Mouse (Mus musculus) B cell, adult 67 days (primary cell): ENCODE data around the gene Gucy2c. TPM values are rescaled to one million over a fixed set of nuclear protein-coding genes. Genes with fewer than 3 reads are reported as not detected.

Experiments
- total RNA-seq, 2 experiments: library from RNA; stranded (reverse); gene quantifications; 4 replicates each; pipeline ENCODE4 v1.2.4; 2023

Gene Gucy2c
- under 1 TPM in 1 of 2 experiments, not detected in 1; 0.18 TPM for total RNA-seq

DNA sequence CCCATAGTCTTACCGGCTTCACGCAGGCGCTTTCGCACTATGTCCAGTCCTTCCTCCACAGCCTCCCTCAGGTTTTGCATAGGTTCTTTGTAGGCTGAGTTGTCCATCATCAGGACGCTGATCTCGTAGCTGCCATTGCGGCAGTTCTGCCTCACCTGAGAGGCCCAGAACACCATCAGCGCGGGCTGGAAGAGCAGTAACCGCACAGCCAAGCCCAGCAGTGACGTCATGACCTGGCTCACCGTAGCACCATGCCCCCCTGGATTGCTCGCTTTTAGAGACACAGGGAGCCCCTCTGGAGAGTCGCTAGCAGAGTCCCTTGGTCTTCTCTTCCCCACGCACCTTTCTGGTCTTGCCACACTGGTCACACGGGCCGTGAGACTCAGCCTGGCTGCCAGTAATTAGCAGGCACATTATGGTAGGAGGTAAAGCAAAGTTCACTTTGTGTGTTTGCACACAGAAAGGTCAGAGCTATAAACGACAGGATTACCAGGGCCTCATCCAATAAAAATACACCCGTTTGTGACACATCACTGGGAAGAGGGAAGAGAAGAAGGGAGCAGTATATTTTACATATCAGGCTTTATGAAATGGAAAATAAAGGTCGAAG is at the start of gene Gucy2c:
TSS of gene Gucy2c (minus strand) at position 389 of the 610 bp plus-strand sequence.

DNA sequence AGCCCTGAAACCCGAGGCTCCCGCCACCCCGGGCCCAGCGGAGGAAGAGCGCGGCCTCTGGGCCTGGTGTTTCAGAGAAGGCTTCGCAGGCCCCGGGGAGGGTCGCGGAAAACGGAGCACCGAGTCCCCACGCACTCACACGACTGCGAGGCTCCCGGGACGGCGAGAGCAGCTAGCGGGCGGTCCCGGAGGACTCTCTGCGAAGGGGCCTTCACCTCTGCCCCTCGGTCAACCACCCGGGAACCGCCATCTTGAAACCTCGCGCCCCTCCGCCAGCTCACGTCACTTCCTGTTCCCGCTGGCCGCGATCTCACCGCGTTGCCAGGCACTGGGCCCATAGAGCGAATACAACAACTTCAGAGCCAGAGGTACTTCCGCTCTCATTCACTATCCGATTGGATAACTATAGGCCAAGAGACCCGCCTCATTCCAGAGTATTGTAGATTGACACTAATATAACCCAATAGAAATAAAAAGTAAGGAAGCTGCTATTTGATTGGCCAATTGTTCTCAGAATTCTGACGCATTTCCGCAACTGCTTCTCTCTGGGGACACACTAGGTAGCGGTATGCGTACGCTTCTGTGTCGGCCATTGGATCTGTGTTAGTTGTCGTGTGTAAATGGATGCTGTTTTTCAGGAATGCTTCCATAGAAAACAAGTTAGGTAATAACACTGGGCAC is 46.5 kb upstream of the Gucy2c start, which contains the start of gene Wbp11:
TSS of gene Wbp11 (minus strand) at position 353 of the 681 bp plus-strand sequence.

DNA sequence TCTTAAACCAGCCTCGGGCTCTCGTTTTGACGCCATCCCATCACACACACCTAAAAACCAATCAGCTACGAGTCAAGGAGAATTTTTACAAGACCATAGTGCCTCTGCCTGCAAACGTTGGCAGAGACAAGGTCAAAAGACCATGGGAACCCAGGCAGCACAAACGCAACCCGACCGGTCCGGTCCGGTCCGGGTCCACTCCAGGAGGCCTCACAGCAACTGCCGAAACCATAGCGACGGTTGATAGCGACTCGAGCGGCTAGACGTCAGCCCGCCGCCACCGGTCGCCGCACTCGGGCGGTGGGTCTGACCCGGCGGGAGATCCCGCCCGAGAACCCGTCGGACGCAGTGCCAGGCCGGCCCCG is 45.9 kb upstream of the Gucy2c start, which contains the start of gene BC049715:
TSS of gene BC049715 (plus strand) at position 111 of the 365 bp plus-strand sequence.

DNA sequence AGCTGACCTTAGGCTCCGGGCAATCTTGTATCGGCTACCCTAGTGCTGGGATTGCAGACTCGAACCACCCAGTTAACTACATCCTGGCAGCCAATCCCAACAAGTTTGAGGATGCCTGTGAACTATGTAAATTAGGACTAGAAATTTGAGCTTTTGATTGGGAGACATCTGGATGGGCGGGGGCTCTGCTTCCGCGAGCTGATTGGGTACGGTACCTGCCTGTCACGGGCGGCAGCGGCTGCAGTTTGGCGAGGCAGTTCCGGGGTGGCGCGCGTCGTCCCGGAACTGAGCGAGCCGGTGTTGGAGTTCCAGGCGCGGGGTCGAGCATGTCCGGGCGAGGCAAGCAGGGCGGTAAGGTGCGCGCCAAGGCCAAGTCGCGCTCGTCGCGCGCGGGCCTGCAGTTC is 26.5 kb upstream of the Gucy2c start, which contains the start of gene H2afj:
TSS of gene H2afj (plus strand) at position 231 of the 404 bp plus-strand sequence.

DNA sequence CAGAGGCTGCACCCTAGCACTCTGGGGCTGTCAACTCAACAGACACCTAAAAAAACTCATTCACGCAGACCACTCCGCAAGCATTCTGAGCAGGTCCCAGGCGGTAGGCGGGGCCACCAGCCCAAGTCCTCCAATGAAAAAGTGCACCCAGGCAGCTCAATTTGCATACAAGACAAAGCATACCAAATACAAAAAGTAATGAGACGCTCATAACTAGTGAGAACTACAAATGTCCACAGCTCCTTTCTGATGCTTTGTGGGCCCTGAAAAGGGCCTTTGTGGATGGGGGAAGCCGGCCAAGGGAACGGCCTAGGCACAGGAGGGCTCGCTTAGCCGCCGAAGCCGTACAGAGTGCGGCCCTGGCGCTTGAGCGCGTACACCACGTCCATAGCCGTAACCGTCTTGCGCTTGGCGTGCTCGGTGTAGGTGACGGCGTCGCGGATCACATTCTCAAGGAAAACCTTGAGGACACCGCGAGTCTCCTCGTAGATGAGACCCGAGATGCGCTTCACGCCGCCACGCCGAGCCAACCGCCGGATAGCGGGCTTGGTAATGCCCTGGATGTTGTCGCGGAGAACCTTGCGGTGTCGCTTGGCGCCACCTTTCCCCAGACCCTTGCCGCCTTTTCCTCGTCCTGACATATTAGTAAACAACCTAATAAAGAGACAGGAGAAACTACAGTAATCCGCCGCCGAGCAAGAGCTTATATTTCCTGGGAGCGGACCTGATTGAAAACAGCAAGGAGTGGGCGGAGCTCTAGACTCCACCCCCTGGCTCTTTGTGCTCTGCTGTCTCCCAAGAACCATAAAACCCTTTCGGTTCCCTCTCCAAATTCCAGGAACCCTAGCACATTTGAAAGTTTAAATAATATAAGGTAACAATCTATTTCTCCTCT is 22.4 kb upstream of the Gucy2c start, which contains the start of gene Hist4h4:
TSS of gene Hist4h4 (minus strand) at position 677 of the 895 bp plus-strand sequence.

DNA sequence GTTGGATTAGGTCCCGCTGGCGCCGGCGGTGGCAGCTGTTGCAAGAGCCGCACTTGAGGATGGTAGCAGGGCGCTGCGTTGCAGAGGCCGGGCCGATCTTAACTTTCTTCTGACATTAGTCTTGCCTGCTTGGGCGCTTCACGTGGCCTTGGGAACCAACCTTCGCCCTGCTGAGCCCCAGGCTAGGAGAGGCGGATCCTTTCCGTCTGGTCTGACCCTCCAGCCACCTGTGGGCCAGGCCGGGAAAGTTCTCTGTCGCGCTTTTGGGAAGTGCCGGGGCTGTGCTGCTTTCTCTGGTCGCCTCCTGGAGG is 119.9 kb downstream of the Gucy2c start, which contains the start of gene Plbd1:
TSS of gene Plbd1 (minus strand) at position 223 of the 311 bp plus-strand sequence.

Other genes starting within 250 kb of the Gucy2c start
- 10 to 100 TPM; 72.2 to 81.9 TPM for gene Plbd1, start 119.8 kb downstream of the Gucy2c start, total RNA-seq
- gene Hist4h4, start 22.6 kb upstream of the Gucy2c start, total RNA-seq, result 10 to 100 TPM; 15.8 to 18.8 TPM
- gene H2afj, start 26.5 kb upstream of the Gucy2c start, total RNA-seq, result 10 to 100 TPM; 49.2 to 56.7 TPM
- gene BC049715, start 45.9 kb upstream of the Gucy2c start, total RNA-seq, result 1 to 10 TPM; 2.5 to 4.4 TPM
- gene Wbp11, start 46.5 kb upstream of the Gucy2c start, total RNA-seq, result 100 to 1,000 TPM; 207 to 229 TPM
- gene Smco3, start 53.7 kb upstream of the Gucy2c start, total RNA-seq, result not detected
- under 1 TPM; 0.20 to 0.30 TPM for gene Art4, start 76.0 kb upstream of the Gucy2c start, total RNA-seq
- gene Mgp, start 94.1 kb upstream of the Gucy2c start, total RNA-seq, result not detected
- 10 to 100 TPM; 12.0 to 20.0 TPM for gene Erp27, start 140.4 kb upstream of the Gucy2c start, total RNA-seq
- not detected for gene Pde6h, start 142.1 kb upstream of the Gucy2c start, total RNA-seq
- 1,000 to 10,000 TPM in 1 of 2 experiments, 100 to 1,000 TPM in 1; 992 to 1,053 TPM for gene Arhgdib, start 160.1 kb upstream of the Gucy2c start, total RNA-seq